Mouse (Mus musculus) thymus, adult 18-20 months (tissue): ENCODE results near the gene 1700013G24Rik.

Experiments used
- DNase-seq, 2 experiments: peaks; one replicate each; pipeline ENCODE4 v3.0.0; 2022; ENCODE audit warnings: mixed read lengths in 2 of 2

The 1700013G24Rik gene

DNA sequence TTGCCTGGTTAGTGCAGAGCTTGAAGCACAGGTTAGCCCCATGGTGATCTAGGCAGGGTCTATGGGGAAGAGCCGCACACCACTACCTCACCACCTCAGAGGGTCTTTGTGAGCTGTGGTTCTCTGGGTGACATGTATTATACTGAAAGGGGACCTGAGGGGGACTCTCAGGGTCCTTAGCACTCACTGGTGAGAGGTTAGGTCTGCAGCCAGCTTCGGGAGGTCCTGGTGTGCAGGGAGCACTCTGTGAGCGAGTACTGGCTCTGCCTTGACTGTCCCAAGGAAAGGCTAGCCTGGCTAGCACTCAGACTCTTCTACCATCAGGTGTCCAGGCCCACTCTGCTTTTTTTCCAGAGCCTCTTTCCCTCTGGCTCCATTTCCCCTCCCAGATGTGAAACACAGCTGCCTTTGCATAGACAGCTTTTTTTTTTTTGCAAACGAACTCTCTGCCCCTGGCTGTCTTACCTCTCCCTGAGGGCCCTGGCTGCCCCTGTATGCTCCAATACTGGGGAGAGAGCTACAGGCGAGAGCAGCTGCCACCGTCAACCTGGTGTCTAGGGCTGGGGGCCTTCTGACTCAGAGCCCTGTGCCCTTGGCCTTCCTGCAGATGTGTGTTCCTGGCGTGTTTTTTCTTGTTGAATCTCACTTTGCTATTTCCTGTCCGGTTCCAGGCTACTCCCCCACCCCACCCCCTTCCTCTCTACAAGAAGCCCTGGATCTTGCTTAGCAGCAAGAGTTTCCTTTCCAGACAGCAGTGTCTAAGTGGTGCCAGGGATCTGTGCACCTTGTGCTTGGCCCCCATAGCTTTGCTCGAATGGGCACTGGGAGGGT, 45.0 kb downstream of the 1700013G24Rik start:
- no peak for DNase-seq

- DNase-seq: no peak
Measured at GRCm38 (mm10) chr4:137498882-137499583, 45.9 kb downstream of the 1700013G24Rik start.

DNA sequence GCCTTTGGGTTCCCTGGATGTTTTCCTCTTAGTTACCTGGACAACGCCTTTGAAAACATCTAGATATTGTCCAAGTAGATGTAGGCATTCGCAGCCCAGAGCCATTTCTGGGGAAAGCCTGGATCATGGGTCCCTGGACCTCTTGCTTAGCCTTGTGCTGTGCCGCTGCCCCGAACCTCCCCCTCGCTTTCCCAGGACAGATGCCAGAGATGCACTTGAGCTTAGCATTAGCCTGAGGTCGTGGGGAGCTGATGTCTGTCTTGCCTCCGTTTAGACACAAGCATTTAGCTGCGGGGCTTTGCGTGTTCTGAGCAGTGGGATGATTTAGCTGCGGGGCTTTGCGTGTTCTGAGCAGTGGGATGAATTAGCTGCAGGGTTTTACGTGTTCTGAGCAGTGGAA, 47.1 kb downstream of the 1700013G24Rik start:
- DNase-seq: no peak

- no peak for DNase-seq
Measured at GRCm38 (mm10) chr4:137500953-137501352, 47.9 kb downstream of the 1700013G24Rik start.

DNA sequence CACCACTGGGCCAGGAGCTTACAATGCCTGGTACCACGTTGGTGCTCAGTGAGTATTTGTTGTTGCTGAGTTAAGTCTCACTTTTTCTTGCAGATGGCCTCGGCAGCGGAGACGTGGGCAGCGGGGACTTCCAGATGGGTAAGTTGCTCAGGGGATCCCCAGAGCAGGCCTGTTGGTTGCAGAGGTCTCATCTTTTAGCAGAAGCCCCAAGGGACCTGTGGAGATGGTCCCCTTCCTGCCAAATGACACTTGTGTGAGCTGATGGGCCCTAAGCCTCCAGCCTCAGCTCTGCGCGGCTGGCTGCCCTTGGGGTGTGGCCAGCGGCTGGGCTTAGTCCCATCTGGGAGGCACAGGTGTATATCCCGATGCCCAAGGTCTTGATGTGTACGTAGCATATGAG, 49.1 kb downstream of the 1700013G24Rik start:
- no peak for DNase-seq

DNA sequence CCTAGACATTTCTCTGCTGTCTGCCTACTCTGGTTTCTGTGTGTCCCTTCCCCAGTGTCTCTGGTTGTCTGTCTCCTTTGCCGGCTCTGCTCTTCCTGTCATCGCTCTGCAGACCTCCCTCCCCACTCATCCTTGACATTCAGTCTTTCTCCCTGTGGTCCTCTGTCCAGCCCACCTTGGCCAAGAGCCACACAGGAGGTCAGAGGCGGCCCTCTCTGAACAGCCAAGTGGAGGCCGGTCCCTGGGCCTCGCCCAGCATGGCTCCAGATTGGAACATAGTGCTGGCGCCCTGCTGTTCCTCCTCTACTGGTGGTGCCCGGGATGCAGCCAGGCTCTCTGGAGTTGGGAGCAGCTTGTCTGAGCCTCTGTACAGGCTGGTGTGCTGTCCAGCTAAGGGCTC, 49.7 kb downstream of the 1700013G24Rik start:
- no peak for DNase-seq

DNA sequence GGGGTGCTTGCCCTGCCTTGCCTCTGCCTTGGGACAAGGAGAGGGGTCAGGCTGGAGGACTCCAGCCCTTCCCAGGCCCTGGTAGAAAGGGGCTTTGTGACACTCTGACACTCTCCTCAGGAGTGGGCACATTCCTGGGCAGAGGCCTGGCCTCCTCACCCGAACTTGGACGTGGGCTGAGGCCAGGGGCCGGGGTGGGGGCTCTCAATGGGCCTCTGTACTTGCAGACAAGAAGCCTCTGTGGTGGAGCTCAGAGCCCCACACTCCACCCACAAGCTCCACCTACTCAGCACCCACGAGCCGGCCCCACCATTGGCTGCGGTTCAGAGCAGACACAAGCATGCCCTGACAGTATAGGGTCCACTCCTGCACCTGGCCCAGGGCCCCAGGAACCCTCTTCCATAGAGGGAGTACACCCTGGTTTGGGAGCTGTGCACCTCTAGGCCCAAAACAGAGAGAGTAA, 50.5 kb downstream of the 1700013G24Rik start:
- DNase-seq: no peak
